Mouse (Mus musculus): ENCODE measurements at regions not wholly inside any gene's neighbourhood (a gene's known extent, or its start where the extent isn't known, plus 50 kb on each side); places are given as distances from the start of the nearest gene placed in this dataset.

DNA sequence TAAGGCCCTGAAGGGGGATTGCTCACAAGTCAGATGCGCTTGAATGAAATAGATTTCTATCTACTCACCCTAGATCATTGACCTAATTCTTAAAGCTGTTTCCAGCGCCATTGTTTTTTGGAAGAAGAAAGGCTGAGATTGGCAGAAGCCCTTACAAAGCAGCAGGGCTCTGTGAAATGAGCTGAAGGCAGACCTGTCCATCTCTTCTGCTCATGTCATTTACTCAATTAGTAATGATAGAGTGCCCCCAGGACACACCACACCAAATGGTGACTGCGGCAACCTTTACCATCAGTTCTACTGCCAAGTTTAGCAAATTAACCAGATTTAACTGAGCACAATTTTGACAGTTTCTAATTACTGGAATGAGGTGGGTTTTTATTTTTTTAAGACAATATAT lies 1067.5 kb downstream of the Ttll7 start:
- TF ChIP-seq POLR2A (IDR thresholded peaks at IDR 0.05; ENCODE audit: low read depth, low read length) (no peak), CTCF (IDR thresholded peaks at IDR 0.05; ENCODE audit: extremely low read depth, insufficient read length, insufficient replicate concordance, low read depth, low read length) (no peak)
